Mouse (Mus musculus) embryonic fibroblast, embryonic 13.5 days (primary cell): ENCODE measurements around the gene Elmod1.
"Not testable (repeated sequence)": the region's sequence is repeated elsewhere in the genome, so short reads cannot be mapped to it uniquely, and the experiment has no call there.

Experiments used
- CTCF ChIP-seq: IDR thresholded peaks from 2 replicates; pipeline ENCODE4 v1.5.1; 2011; ENCODE audit warnings: mild to moderate bottlenecking, control low read depth, low read length, moderate library complexity, borderline replicate concordance; ENCODE audit not compliant: insufficient read depth
- POLR2A ChIP-seq: IDR thresholded peaks from 2 replicates; pipeline ENCODE4 v1.6.1; 2011; ENCODE audit warnings: low read depth, mild to moderate bottlenecking, control low read depth, low read length, moderate library complexity

- not testable (repeated sequence) for TF ChIP-seq CTCF, POLR2A
Measured at GRCm38 (mm10) chr9:53992567-53992966, 17.5 kb upstream of the Elmod1 start.
